Mouse (Mus musculus) hindbrain, postnatal 0 days (tissue): ENCODE data around the gene Stat5b. TPM values are rescaled to one million over a fixed set of nuclear protein-coding genes. Genes with fewer than 3 reads are reported as not detected.

Source experiments
- ATAC-seq: fragments of 200-750 bp; cut with Nextera tagmentation; 2 replicates; pipeline ENCODE4 v1.8.0; 2017; ENCODE audit warnings: mild to moderate bottlenecking, moderate TSS enrichment, moderate library complexity
- DNase-seq: peaks from one replicate; pipeline ENCODE4 v3.0.0-alpha.2; 2015; ENCODE audit warnings: low spot score
- H3K27ac ChIP-seq: fragments of 300-500 bp; sonication (generic); 2 replicates; pipeline ENCODE4 v1.5.1; 2014; ENCODE audit warnings: mild to moderate bottlenecking
- H3K27me3 ChIP-seq: fragments of 300-500 bp; sonication (generic); 2 replicates; pipeline ENCODE4 v1.6.1; 2014; ENCODE audit warnings: low read length, mixed read lengths; ENCODE audit not compliant: insufficient read depth
- H3K36me3 ChIP-seq: fragments of 300-500 bp; sonication (generic); 2 replicates; pipeline ENCODE4 v1.6.1; 2014; ENCODE audit warnings: low read length, mixed read lengths; ENCODE audit not compliant: insufficient read depth
- H3K4me1 ChIP-seq: fragments of 300-500 bp; sonication (generic); 2 replicates; pipeline ENCODE4 v1.6.1; 2014; ENCODE audit warnings: antibody characterized with exemption, low read length, mixed read lengths; ENCODE audit not compliant: insufficient read depth
- H3K4me2 ChIP-seq: fragments of 300-500 bp; sonication (generic); 2 replicates; pipeline ENCODE4 v1.6.1; 2014; ENCODE audit warnings: low read depth, mild to moderate bottlenecking, low read length, moderate library complexity, mixed read lengths
- H3K4me3 ChIP-seq: fragments of 300-500 bp; sonication (generic); 2 replicates; pipeline ENCODE4 v1.5.1; 2014; ENCODE audit warnings: low read length
- H3K9ac ChIP-seq: fragments of 300-500 bp; sonication (generic); replicated peaks from 2 replicates; pipeline ENCODE4 v1.6.1; 2014; ENCODE audit warnings: mild to moderate bottlenecking, low read length, moderate library complexity, mixed read lengths
- H3K9me3 ChIP-seq: fragments of 300-500 bp; sonication (generic); 2 replicates; pipeline ENCODE4 v1.6.1; 2016; ENCODE audit warnings: low read length, mixed read lengths
- CTCF ChIP-seq: IDR thresholded peaks from 2 replicates; pipeline ENCODE4 v1.5.1; 2016; ENCODE audit warnings: antibody characterized with exemption, control low read depth, low read depth
- WGBS: fragments of 180-500 bp; shearing (Covaris S2); extraction: QIAGEN DNeasy Blood & Tissue Kit; methylation state at CpG from one replicate; pipeline ENCODE4 v1.1.7; 2014; 5-methylcytosine and 5-hydroxymethylcytosine counted together
- polyA plus RNA-seq: library from polyadenylated mRNA; unstranded; fragments of >200 nt; fragmentation: Nextera tagmentation; extraction: Ambion mirVana; gene quantifications from 2 replicates; pipeline ENCODE4 v1.2.1, GENCODE M21; 2015
- total RNA-seq: library from RNA; depleted of rRNA; stranded (reverse); fragments of >200 nt; gene quantifications from 2 replicates; pipeline ENCODE4 v1.2.3, GENCODE M21; 2014

Stat5b gene
- total and polyA plus RNA-seq, 2 experiments from 2014 or later: 12.8 to 25.0 TPM

GRCm38 (mm10) chr11:100859579-100860075 is 9.1 kb upstream of the Stat5b start:
- no peaks in the 10 kb centered on the region for H3K36me3 ChIP-seq
- WGBS: 57% methylated on average over 6 of the region's 6 CpGs
- peak overlapping the region; percentile 59 for H3K4me2 ChIP-seq
- H3K27ac ChIP-seq: no peak overlapping the region
- no peak overlapping the region for H3K9ac ChIP-seq
- no peak for TF ChIP-seq CTCF
- DNase-seq (no peak), ATAC-seq (no peak)
- H3K4me1 ChIP-seq: no peaks in the 10 kb centered on the region; the same call in 1 of the 2 replicates
- H3K9me3 ChIP-seq: no peaks in the 10 kb centered on the region
- H3K4me3 ChIP-seq: peak overlapping the region; percentile 43
- no peaks in the 10 kb centered on the region; the same call in 1 of the 2 replicates for H3K27me3 ChIP-seq

- no peaks in the 10 kb centered on the region; the same call in 1 of the 2 replicates for H3K4me1 ChIP-seq
- ATAC-seq: no peak
- H3K4me3 ChIP-seq: peak within 1 kb of the TSS; percentile 43
- no peak within 1 kb of the TSS for H3K27ac ChIP-seq
- peak; percentile 79 for DNase-seq
- peak within 1 kb of the TSS; percentile 30; the same call in 1 of the 2 replicates for H3K9ac ChIP-seq
- no peak for TF ChIP-seq CTCF
- H3K36me3 ChIP-seq: no peaks in the 10 kb centered on the region
- H3K4me2 ChIP-seq: peak within 1 kb of the TSS; percentile 59
- WGBS: 50% methylated on average over 9 of the region's 9 CpGs
- H3K27me3 ChIP-seq: no peaks in the 10 kb centered on the region; the same call in 1 of the 2 replicates
- H3K9me3 ChIP-seq: no peaks in the 10 kb centered on the region
Observed at GRCm38 (mm10) chr11:100858935-100859578, 8.5 kb upstream of the Stat5b start, which contains the start of gene Stat5a. Gene Stat5a, plus strand, starts transcription at chr11:100859351.

GRCm38 (mm10) chr11:100857960-100858359 is 7.4 kb upstream of the Stat5b start:
- no peaks in the 10 kb centered on the region for H3K36me3 ChIP-seq
- no peak overlapping the region for H3K27ac ChIP-seq
- no peak overlapping the region for H3K4me3 ChIP-seq
- ATAC-seq: no peak
- no peak for DNase-seq
- H3K9me3 ChIP-seq: no peaks in the 10 kb centered on the region
- H3K9ac ChIP-seq: no peak overlapping the region
- no peaks in the 10 kb centered on the region; the same call in 1 of the 2 replicates for H3K4me1 ChIP-seq
- no peak for TF ChIP-seq CTCF
- WGBS: 55% methylated on average over 6 of the region's 6 CpGs
- no peaks in the 10 kb centered on the region; the same call in 1 of the 2 replicates for H3K27me3 ChIP-seq
- no peak overlapping the region for H3K4me2 ChIP-seq

GRCm38 (mm10) chr11:100855178-100855577 is 4.7 kb upstream of the Stat5b start:
- Histone ChIP-seq H3K4me2 (no peak overlapping the region), H3K27me3 (no peaks in the 10 kb centered on the region), H3K4me3 (no peak overlapping the region), H3K36me3 (no peaks in the 10 kb centered on the region), H3K27ac (no peak overlapping the region), H3K9me3 (no peaks in the 10 kb centered on the region), H3K4me1 (no peaks in the 10 kb centered on the region; the same call in none of the 2 replicates), H3K9ac (no peak overlapping the region)
- 87% methylated on average over 4 of the region's 4 CpGs for WGBS
- TF ChIP-seq CTCF: no peak
- DNase-seq (no peak), ATAC-seq (no peak)

- 56% methylated on average over 4 of the region's 4 CpGs for WGBS
Observed at GRCm38 (mm10) chr11:100854268-100854667, 3.7 kb upstream of the Stat5b start.

GRCm38 (mm10) chr11:100853018-100853417 is 2.5 kb upstream of the Stat5b start:
- Histone ChIP-seq H3K27ac (no peak overlapping the region), H3K36me3 (no peaks in the 10 kb centered on the region), H3K9ac (no peak overlapping the region), H3K9me3 (no peaks in the 10 kb centered on the region), H3K4me2 (no peak overlapping the region), H3K27me3 (no peaks in the 10 kb centered on the region), H3K4me1 (peaks cover 8% of the 10 kb centered on the region; the same call in 1 of the 2 replicates), H3K4me3 (no peak overlapping the region)
- no peak for TF ChIP-seq CTCF
- DNase-seq (no peak), ATAC-seq (no peak)
- WGBS: 85% methylated on average over 5 of the region's 5 CpGs

More at GRCm38 (mm10) chr11:100854268-100854667, 3.7 kb upstream of the Stat5b start:
- H3K9ac ChIP-seq: no peak overlapping the region
- no peak overlapping the region for H3K4me3 ChIP-seq
- no peak for ATAC-seq
- H3K27me3 ChIP-seq: no peaks in the 10 kb centered on the region
- H3K4me1 ChIP-seq: no peaks in the 10 kb centered on the region; the same call in 1 of the 2 replicates
- no peak for DNase-seq
- no peak overlapping the region for H3K27ac ChIP-seq
- no peak overlapping the region for H3K4me2 ChIP-seq
- no peak for TF ChIP-seq CTCF
- H3K36me3 ChIP-seq: no peaks in the 10 kb centered on the region
- H3K9me3 ChIP-seq: no peaks in the 10 kb centered on the region

GRCm38 (mm10) chr11:100852088-100852487 is 1.6 kb upstream of the Stat5b start:
- no peaks in the 10 kb centered on the region for H3K36me3 ChIP-seq
- H3K9me3 ChIP-seq: no peaks in the 10 kb centered on the region
- peaks cover 8% of the 10 kb centered on the region; the same call in 1 of the 2 replicates for H3K4me1 ChIP-seq
- H3K27ac ChIP-seq: no peak overlapping the region
- H3K9ac ChIP-seq: no peak overlapping the region
- ATAC-seq (no peak), DNase-seq (no peak)
- H3K27me3 ChIP-seq: no peaks in the 10 kb centered on the region
- no peak overlapping the region for H3K4me3 ChIP-seq
- TF ChIP-seq CTCF: no peak
- 88% methylated on average over 2 of the region's 2 CpGs for WGBS
- H3K4me2 ChIP-seq: no peak overlapping the region
